Mouse (Mus musculus) olfactory bulb, adult 2 months (tissue): Measurements from ENCODE around the gene Ggt6.

Experiments
- CTCF ChIP-seq: fragments of 200-500 bp; IDR thresholded peaks from 2 replicates; pipeline ENCODE4 v1.5.1; 2012; ENCODE audit warnings: low read depth, mild to moderate bottlenecking, low read length, moderate library complexity; ENCODE audit not compliant: insufficient read depth
- POLR2A ChIP-seq: fragments of 200-500 bp; IDR thresholded peaks from 2 replicates; pipeline ENCODE4 v1.6.1; 2012; ENCODE audit warnings: mild to moderate bottlenecking, low read depth, low read length, moderate library complexity; ENCODE audit not compliant: insufficient read depth

GRCm38 (mm10) chr11:72421518-72422278, 13.6 kb upstream of the Ggt6 start:
- TF ChIP-seq CTCF (no peak), POLR2A (no peak)
